Mouse (Mus musculus) induced T-regulatory cell, adult 2 months (primary cell): ENCODE measurements around the gene Colec11.

ENCODE experiments used
- DNase-seq: peaks from one replicate; pipeline ENCODE4 v3.0.0-alpha.2; 2012; ENCODE audit warnings: low read depth

The Colec11 gene

DNA sequence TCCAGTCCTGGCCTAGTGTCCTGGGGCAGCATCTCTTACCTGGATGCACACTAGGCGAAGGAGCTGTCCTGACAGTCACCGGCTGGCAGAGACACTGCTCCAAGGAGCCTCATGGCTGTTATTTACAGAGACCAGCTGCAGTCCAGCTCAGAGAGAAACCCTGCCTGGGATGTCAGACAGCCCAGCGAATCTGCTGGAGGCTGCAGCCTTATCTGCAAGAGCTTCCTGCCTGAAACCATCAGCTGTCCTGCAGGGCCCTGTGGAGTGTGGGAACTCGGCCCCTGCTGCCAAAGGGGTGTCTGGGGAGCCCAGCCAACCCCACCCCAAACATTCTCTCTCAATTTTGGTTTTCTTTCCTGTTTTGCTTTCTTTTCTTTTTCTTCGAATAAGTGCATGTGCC, at the start of gene Colec11:
Colec11 (minus strand) TSS at position 183 of the 400 bp plus-strand sequence.
- no peak for DNase-seq

GRCm38 (mm10) chr12:28667287-28667686, 44.1 kb upstream of the Colec11 start:
- DNase-seq, result no peak

- no peak for DNase-seq
These were observed 43.6 kb upstream of the Colec11 start for GRCm38 (mm10) chr12:28666734-28667133.

DNA sequence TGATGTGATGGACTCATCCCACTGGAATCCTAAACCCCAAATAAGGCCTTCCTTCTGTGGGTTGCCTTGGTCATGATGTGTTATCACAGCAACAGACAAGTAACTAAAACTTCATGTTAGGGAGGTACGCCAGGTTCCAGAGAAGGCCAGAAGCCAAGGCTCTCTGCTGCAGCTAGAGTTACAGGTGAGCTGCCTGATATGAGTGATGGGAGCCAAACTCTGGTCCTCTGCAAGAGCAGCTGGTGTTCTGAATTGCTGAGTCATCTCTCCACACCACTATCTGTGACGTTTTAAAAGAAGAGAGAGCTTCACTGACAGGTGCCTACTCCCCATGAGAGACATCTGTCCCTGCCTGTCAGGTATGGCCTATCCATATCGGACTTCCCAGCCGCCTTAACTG, 39.5 kb upstream of the Colec11 start:
- no peak for DNase-seq

DNA sequence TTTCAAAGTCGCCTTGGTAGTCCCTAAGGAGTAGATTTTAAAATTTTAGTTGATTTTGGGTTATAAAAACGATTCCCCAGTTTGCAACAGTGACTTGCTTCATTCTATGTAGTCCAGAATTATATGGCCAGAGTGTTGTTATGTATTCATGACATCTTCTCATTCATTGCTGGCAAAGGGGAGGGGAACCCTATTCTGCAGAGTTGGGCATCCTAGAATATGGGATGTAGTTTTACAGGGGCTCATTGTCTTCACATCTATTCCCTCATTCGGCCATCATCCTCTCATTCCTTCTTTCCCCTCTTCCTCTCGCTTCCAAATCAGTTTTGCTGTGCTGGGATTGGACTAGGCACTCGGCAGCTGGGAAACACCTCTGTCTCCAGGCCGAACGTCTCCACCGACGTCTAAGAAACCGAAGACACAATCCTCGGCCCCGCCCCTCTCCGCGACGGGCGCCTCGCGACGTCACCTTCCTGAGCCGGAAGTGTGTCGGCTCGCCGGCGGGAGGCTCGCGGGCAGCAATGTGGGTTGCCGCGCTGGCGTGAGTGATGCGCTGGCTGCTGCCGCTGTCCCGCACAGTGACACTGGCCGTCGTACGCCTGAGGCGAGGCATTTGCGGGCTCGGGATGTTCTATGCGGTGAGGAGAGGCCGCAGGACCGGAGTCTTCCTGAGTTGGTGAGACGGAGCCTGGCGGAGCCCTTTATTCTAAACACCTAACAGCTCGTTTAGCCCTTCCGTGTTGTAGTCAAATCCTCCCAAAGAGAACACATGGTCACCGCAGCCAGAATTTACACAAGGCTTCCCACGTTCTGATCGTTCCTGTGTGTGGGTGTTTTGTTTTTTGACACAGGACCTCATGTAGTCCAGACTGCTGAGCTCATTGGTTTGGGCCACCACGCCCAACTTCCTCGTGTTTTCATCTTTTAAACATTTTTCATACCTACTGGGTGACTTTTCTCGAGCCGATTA, 26.2 kb upstream of the Colec11 start, which contains the start of gene Rnaseh1:
Rnaseh1 (plus strand) TSS at position 462 of the 970 bp plus-strand sequence.
- DNase-seq, result peak; percentile 94

DNA sequence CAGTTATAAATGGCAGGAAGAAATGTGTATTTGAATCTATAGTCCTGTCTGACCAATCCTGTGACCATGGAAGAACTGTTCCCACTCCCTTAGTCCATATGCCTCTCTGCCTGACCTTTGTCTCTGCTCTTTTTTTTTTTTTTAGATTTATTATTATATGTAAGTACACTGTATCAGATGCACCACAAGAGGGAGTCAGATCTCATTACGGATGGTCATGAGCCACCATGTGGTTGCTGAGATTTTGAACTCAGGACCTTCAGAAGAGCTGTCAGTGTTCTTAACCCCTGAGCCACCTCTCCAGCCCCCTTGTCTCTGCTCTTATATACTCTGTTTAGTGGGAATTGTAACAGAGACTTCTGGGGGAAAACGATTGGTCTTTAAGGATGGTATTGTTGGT, 15.6 kb upstream of the Colec11 start:
- DNase-seq, result peak; percentile 63

DNA sequence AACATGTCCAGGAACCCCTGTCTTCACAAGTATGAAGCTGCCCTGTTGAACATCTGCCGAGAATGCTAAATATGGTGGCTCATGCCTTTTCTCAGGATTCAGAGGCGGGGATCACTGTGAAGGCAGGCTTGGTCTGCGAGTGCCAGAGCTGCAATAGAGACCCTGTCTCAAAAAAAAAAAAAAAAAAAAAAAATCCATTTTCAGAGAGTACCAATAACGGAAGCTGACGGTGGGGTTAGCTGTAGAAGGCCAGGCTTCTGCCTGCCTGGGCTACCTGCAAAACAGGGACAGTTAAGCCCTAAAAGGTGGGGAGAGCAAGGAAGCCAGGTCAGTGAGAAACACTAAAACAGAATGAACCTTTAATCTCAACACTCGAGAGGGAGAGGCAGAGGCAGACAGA, 13.4 kb upstream of the Colec11 start:
- no peak for DNase-seq

GRCm38 (mm10) chr12:28635535-28636476, 12.6 kb upstream of the Colec11 start, which contains the start of gene Rps7:
Gene Rps7, minus strand, starts transcription at chr12:28635953.
- peak; percentile 98 for DNase-seq

DNA sequence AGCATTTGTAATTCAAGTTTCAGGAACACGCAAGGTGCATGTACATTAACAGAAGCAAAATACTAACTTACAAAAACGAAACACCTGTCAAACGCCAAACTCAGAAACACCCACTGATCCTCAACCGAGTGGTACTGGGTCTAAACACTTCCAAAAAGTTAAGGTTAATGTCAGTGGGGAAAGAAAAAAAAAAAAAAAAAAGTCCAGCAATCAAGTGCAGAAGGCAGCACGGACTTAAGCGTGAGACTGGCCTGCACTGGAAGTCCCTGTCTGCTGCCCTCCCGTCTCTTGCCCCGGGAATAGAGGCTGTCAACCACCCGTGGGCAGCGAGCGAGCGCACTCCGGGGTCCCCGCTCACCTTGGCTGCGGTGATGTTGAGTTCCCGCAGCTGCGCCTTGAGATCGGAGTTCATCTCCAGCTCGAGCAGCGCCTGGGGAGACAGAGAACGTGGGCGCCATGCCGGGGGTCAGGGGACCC, 11.9 kb upstream of the Colec11 start:
- no peak for DNase-seq

GRCm38 (mm10) chr12:28628436-28628835, 5.3 kb upstream of the Colec11 start:
- no peak for DNase-seq

- no peak for DNase-seq
These were observed 3.9 kb upstream of the Colec11 start for GRCm38 (mm10) chr12:28627092-28627491.

DNA sequence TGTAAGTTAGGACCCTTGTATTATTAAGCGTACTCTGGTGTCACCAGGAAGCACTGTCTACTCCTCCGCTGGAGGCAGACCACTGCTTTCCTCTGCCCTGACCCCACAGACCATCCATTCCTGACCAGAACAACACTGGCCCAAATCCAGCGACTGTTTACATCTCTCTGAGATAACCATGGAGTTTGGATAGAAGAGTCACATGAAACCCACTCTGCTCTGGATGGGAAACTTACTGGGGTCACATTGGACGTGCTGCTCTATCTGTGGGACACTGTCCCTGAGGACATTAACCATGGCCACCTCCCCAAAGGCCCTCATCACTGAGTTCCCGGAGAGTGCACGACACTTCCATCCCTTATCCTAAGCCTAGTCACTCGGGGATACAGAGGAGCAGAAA, 2.2 kb upstream of the Colec11 start:
- DNase-seq, result no peak

GRCm38 (mm10) chr12:28624251-28624650, 1.1 kb upstream of the Colec11 start:
- no peak for DNase-seq

- DNase-seq, result no peak
These were observed 536 bp downstream of the Colec11 start for GRCm38 (mm10) chr12:28622641-28623040.

GRCm38 (mm10) chr12:28622167-28622532, 1.0 kb downstream of the Colec11 start:
- DNase-seq, result no peak

GRCm38 (mm10) chr12:28621451-28622166, 1.6 kb downstream of the Colec11 start:
- no peak for DNase-seq

GRCm38 (mm10) chr12:28617297-28617696, 5.9 kb downstream of the Colec11 start:
- no peak for DNase-seq

GRCm38 (mm10) chr12:28614401-28614800, 8.8 kb downstream of the Colec11 start:
- DNase-seq, result no peak

DNA sequence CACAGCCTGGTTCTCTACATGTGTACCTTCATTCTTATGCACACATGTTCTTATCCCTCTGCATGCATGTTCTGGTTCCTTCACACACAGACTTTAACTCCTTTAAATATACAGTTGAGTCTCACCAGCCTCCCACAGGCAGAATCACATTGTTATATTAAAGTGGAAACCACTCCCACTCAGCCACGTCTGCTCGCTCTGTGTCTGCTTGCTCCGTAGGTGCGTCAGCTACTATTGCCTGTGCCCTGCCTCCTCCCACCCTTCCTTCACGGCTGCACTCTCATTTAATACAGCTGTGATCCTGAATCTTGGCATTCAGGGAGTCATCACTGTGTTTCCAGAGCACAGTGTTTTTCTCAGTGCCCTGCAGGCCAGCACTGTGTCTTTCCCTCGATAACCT, 10.8 kb downstream of the Colec11 start:
- no peak for DNase-seq

- DNase-seq, result no peak
These were observed 15.5 kb downstream of the Colec11 start for GRCm38 (mm10) chr12:28607546-28608305.

GRCm38 (mm10) chr12:28603494-28603893, 19.7 kb downstream of the Colec11 start:
- no peak for DNase-seq
